ENCODE assay signal across 7 mouse cellular contexts in the genomic region with DNA sequence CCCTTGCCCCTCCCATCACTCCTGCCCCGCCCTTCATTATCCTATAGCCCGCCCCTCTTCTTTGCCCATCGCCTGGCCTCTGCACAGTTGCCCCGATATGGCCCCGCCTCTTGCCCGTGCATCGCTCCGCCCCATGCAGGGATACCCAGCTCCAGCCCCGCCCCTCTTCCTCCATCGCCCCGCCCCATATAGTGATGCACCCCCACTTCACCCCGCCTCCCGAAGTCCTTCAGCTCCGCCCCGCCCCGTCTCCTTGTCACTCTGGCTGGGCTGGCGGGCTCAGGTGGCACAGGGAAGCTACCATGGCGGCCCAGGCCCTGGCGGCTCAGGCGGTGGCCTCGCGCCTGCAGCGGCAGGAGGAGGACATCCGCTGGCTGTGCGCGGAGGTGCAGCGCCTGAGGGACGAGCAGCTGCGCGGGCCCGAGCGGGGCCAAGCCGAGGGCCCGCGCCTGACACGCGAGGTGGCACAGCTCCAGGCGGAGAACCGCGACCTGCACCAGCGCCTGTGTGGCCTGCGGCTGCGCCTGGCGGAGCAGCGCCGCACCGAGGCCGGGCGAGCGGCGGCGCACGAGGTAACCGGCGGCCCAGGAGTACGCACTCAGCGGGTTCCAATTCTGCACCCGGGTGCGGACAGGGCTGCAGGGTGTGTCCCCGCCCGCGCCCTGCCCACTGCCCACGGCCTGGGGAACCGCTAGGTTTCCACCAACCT. TPM values are rescaled to one million over a fixed set of nuclear protein-coding genes. Genes with fewer than 3 reads are reported as not detected.
A peak's percentile ranks its signal among the peaks of the same experiment; 100 is the strongest.
DNase-seq lines count a peak whose midpoint lies in the region; ATAC-seq and TF ChIP-seq lines count a peak whose summit lies in the region.

A gene (plus strand): TSS at position 256 of the 709 bp plus-strand sequence.

- intact Hi-C loops in left cerebral cortex, postnatal 4 days (cut with DNase I), result no loop called here

- H3K9me3 ChIP-seq in embryonic facial prominence, embryonic 10.5 days, result peaks cover 3% of the 10 kb centered on the region; the same call in 1 of the 2 replicates
- H3K9me3 ChIP-seq in intestine, postnatal 0 days (ENCODE audit: control insufficient read depth), result no peaks in the 10 kb centered on the region
- peaks cover 3% of the 10 kb centered on the region; the same call in 1 of the 2 replicates for H3K9me3 ChIP-seq in midbrain, embryonic 12.5 days

- H3K4me1 ChIP-seq in embryonic facial prominence, embryonic 10.5 days, result peaks cover 12% of the 10 kb centered on the region
- no peaks in the 10 kb centered on the region for H3K4me1 ChIP-seq in intestine, postnatal 0 days (replicated peaks; ENCODE audit: control insufficient read depth, insufficient read depth, low read length)
- 0 out of 2 replicates have a peak, but pooled peaks cover 5% of the 10 kb centered on the region for H3K4me1 ChIP-seq in midbrain, embryonic 12.5 days
- H3K4me1 ChIP-seq in small intestine, adult 2 months (ENCODE audit: control insufficient read depth, insufficient read depth, insufficient read length, low read length), result no peaks in the 10 kb centered on the region; the same call in 1 of the 2 replicates

- H3K9ac ChIP-seq in intestine, postnatal 0 days (ENCODE audit: low read depth, low read length), result peak within 1 kb of the TSS; percentile 66
- H3K9ac ChIP-seq in midbrain, embryonic 12.5 days (replicated peaks), result peak within 1 kb of the TSS; percentile 54

- peak; percentile 99 for DNase-seq in adrenal gland, postnatal 10 days
- peak; percentile 98 for DNase-seq in embryonic facial prominence, embryonic 10.5 days (ENCODE audit: low spot score)
- DNase-seq in gonadal fat pad, adult 2 months (ENCODE audit: low read depth), result peak; percentile 34
- DNase-seq in left cerebral cortex, postnatal 4 days, result peak; percentile 99

- peak; percentile 75 for TF ChIP-seq CTCF in intestine, postnatal 0 days (IDR thresholded peaks at IDR 0.05; ENCODE audit: low read depth)
- TF ChIP-seq CTCF in small intestine, adult 2 months (IDR thresholded peaks at IDR 0.05; ENCODE audit: extremely low read depth, insufficient read length, insufficient replicate concordance, low read depth, low read length), result no peak

- TF ChIP-seq POLR2A in small intestine, adult 2 months (IDR thresholded peaks at IDR 0.05; ENCODE audit: low read depth, low read length), result peak; percentile 71

- peak within 1 kb of the TSS; percentile 88 for H3K27ac ChIP-seq in embryonic facial prominence, embryonic 10.5 days (replicated peaks)
- peak within 1 kb of the TSS; percentile 75; the same call in 1 of the 2 replicates for H3K27ac ChIP-seq in intestine, postnatal 0 days (ENCODE audit: low read depth, low read length)
- H3K27ac ChIP-seq in midbrain, embryonic 12.5 days (replicated peaks), result peak within 1 kb of the TSS; percentile 83
- peak within 1 kb of the TSS; percentile 56; the same call in 1 of the 2 replicates for H3K27ac ChIP-seq in small intestine, adult 2 months (ENCODE audit: insufficient read depth, low read depth, low read length)

- peak within 1 kb of the TSS; percentile 92 for H3K4me2 ChIP-seq in intestine, postnatal 0 days (replicated peaks; ENCODE audit: low read depth)
- peak within 1 kb of the TSS; percentile 65 for H3K4me2 ChIP-seq in midbrain, embryonic 12.5 days (replicated peaks)

- peaks cover 24% of the 10 kb centered on the region for H3K27me3 ChIP-seq in embryonic facial prominence, embryonic 10.5 days (replicated peaks; ENCODE audit: low read depth, poor library complexity, severe bottlenecking)
- H3K27me3 ChIP-seq in intestine, postnatal 0 days (replicated peaks; ENCODE audit: control insufficient read depth, insufficient read depth, low read length), result 0 out of 2 replicates have a peak, but pooled peaks cover 5% of the 10 kb centered on the region
- H3K27me3 ChIP-seq in midbrain, embryonic 12.5 days, result peaks cover 14% of the 10 kb centered on the region
- H3K27me3 ChIP-seq in small intestine, adult 2 months (ENCODE audit: control insufficient read depth, insufficient read depth, low read length), result no peaks in the 10 kb centered on the region

- peaks cover 24% of the 10 kb centered on the region for H3K36me3 ChIP-seq in embryonic facial prominence, embryonic 10.5 days (replicated peaks)
- H3K36me3 ChIP-seq in intestine, postnatal 0 days (ENCODE audit: control insufficient read depth, insufficient read depth), result 0 out of 2 replicates have a peak, but pooled peaks cover 7% of the 10 kb centered on the region
- H3K36me3 ChIP-seq in midbrain, embryonic 12.5 days, result peaks cover 12% of the 10 kb centered on the region; the same call in 1 of the 2 replicates
- H3K36me3 ChIP-seq in small intestine, adult 2 months (ENCODE audit: control insufficient read depth, insufficient read depth, low read length), result peaks cover 1% of the 10 kb centered on the region; the same call in 1 of the 2 replicates

- H3K4me3 ChIP-seq in embryonic facial prominence, embryonic 10.5 days, result peak within 1 kb of the TSS; percentile 80
- H3K4me3 ChIP-seq in intestine, postnatal 0 days (ENCODE audit: low read depth, low read length), result peak within 1 kb of the TSS; percentile 60
- peak within 1 kb of the TSS; percentile 60 for H3K4me3 ChIP-seq in midbrain, embryonic 12.5 days
- H3K4me3 ChIP-seq in small intestine, adult 2 months (ENCODE audit: low read depth, low read length), result peak within 1 kb of the TSS; percentile 90

- peak; percentile 98 for ATAC-seq in intestine, postnatal 0 days
- ATAC-seq in midbrain, embryonic 12.5 days (ENCODE audit: low FRiP score, low read depth), result peak; percentile 97

- WGBS in embryonic facial prominence, embryonic 10.5 days, result 1% methylated on average over 64 of the region's 64 CpGs
- WGBS in intestine, postnatal 0 days, result under 1% methylated on average over 64 of the region's 64 CpGs
- under 1% methylated on average over 57 of the region's 64 CpGs for WGBS in midbrain, embryonic 12.5 days
- WGBS in small intestine, adult 2 months, result under 1% methylated on average over 64 of the region's 64 CpGs

RNA-seq across cellular contexts. Expression of the gene that starts here (rescaled TPM):
- 10 to 100 TPM; 25.1 to 32.1 TPM for total RNA-seq in adrenal gland, postnatal 10 days (2021)
- polyA plus RNA-seq in embryonic facial prominence, embryonic 10.5 days (2016; fragmentation: Nextera tagmentation; extraction: Ambion mirVana), result 6.0 and 6.6 TPM in 2 replicates
- polyA plus RNA-seq in gonadal fat pad, adult 2 months (2012; rRNA removed), result 2.1 and 2.7 TPM in 2 replicates
- polyA plus RNA-seq in intestine, postnatal 0 days (2015; fragmentation: Nextera tagmentation; extraction: Ambion mirVana), result 3.8 TPM in 2 replicates
- 10 to 100 TPM; 41.3 to 42.1 TPM for total RNA-seq in left cerebral cortex, postnatal 4 days (2021)
- 11.6 and 11.8 TPM in 2 replicates for polyA plus RNA-seq in midbrain, embryonic 12.5 days (2016; fragmentation: Nextera tagmentation; extraction: Ambion mirVana)
- 1.8 and 2.7 TPM in 2 replicates for polyA plus RNA-seq in small intestine, adult 2 months (2012; rRNA removed)

Comparison
In these comparisons a context has a peak if more than half of its experiments do, and no peak if none do; other contexts are left out.
1. Peak in every context shown above with its lines: DNase-seq, ATAC-seq, H3K4me3 ChIP-seq and H3K27ac ChIP-seq.
2. DNase-seq: peak in every context shown above with its lines; median percentile 99 in adrenal gland, postnatal 10 days; 99 in left cerebral cortex, postnatal 4 days; 98 in embryonic facial prominence, embryonic 10.5 days; 34 in gonadal fat pad, adult 2 months.